Mouse (Mus musculus) C2C12 (cell line): ENCODE measurements around the gene Gast. TPM values are rescaled to one million over a fixed set of nuclear protein-coding genes. Genes with fewer than 3 reads are reported as not detected.

ENCODE experiments used
- H3K27me3 ChIP-seq: one replicate; pipeline ENCODE4 v1.6.1; 2011; ENCODE audit not compliant: control insufficient read depth, insufficient read depth, insufficient read length
- H3K36me3 ChIP-seq: one replicate; pipeline ENCODE4 v1.6.1; 2011; ENCODE audit not compliant: control insufficient read depth, insufficient read depth
- H3K4me3 ChIP-seq: one replicate; pipeline ENCODE4 v1.5.1; 2011; ENCODE audit warnings: mild to moderate bottlenecking, control low read depth; ENCODE audit not compliant: poor library complexity, insufficient read depth, severe bottlenecking
- H3K79me2 ChIP-seq: one replicate; pipeline ENCODE4 v1.6.1; 2011; ENCODE audit not compliant: control insufficient read depth, insufficient read depth
- H3K79me3 ChIP-seq: one replicate; pipeline ENCODE4 v1.6.1; 2011; ENCODE audit warnings: low read depth, control low read depth
- H3ac ChIP-seq: one replicate; pipeline ENCODE3; 2011; ENCODE audit warnings: low read depth; ENCODE audit not compliant: control insufficient read depth, insufficient read length
- CEBPB ChIP-seq: IDR thresholded peaks from one replicate; pipeline ENCODE4 v1.6.1; 2011; ENCODE audit warnings: low read depth, mild to moderate bottlenecking, control low read depth, moderate library complexity
- CTCF ChIP-seq: IDR thresholded peaks from one replicate; pipeline ENCODE4 v1.5.1; 2011; ENCODE audit not compliant: control insufficient read depth, insufficient read depth, insufficient read length
- FOSL1 ChIP-seq: IDR thresholded peaks from one replicate; pipeline ENCODE4 v1.8.0; 2011; ENCODE audit warnings: mild to moderate bottlenecking, low read length; ENCODE audit not compliant: poor library complexity, insufficient read depth, severe bottlenecking
- MAX ChIP-seq: IDR thresholded peaks from one replicate; pipeline ENCODE4 v1.6.1; 2011; ENCODE audit warnings: mild to moderate bottlenecking, control low read depth
- MYOD1 ChIP-seq: IDR thresholded peaks from one replicate; pipeline ENCODE4 v1.6.1; 2011; ENCODE audit warnings: low read depth; ENCODE audit not compliant: control insufficient read depth, insufficient read length
- MYOG ChIP-seq: IDR thresholded peaks from one replicate; pipeline ENCODE4 v1.6.1; 2011; ENCODE audit not compliant: control insufficient read depth, insufficient read length; ENCODE audit errors: extremely low read depth
- USF1 ChIP-seq: IDR thresholded peaks from one replicate; pipeline ENCODE4 v1.6.1; 2011; ENCODE audit warnings: low read depth, mild to moderate bottlenecking, control low read depth, moderate library complexity
- polyA plus RNA-seq: library from polyadenylated mRNA; unstranded; fragments of >200 nt; fragmentation: generic; extraction: Trizol; gene quantifications from one replicate; pipeline ENCODE4 v1.2.1, GENCODE M21; 2012; ENCODE audit warnings: missing spikeins

The Gast gene
- polyA plus RNA-seq, 1 experiment, result not detected

- Histone ChIP-seq H3K36me3 (no peaks in the 10 kb centered on the region), H3ac (no peak overlapping the region), H3K4me3 (no peak overlapping the region), H3K79me2 (no peaks in the 10 kb centered on the region), H3K27me3 (no peaks in the 10 kb centered on the region), H3K79me3 (no peaks in the 10 kb centered on the region)
- no peak for TF ChIP-seq CEBPB
- TF ChIP-seq MYOG, result no peak
- TF ChIP-seq CTCF, result no peak
- no peak for TF ChIP-seq MAX
- TF ChIP-seq USF1, result no peak
- TF ChIP-seq MYOD1, result no peak
- no peak for TF ChIP-seq FOSL1
Measured at GRCm38 (mm10) chr11:100311656-100312055, 22.6 kb upstream of the Gast start.

- Histone ChIP-seq H3K36me3 (no peaks in the 10 kb centered on the region), H3K4me3 (no peak overlapping the region), H3K79me3 (no peaks in the 10 kb centered on the region), H3K79me2 (no peaks in the 10 kb centered on the region), H3K27me3 (no peaks in the 10 kb centered on the region), H3ac (no peak overlapping the region)
- TF ChIP-seq FOSL1 (no peak), MYOG (no peak), USF1 (no peak), CEBPB (no peak), MYOD1 (no peak), CTCF (no peak), MAX (no peak)
Measured at GRCm38 (mm10) chr11:100312096-100312679, 22.0 kb upstream of the Gast start.

GRCm38 (mm10) chr11:100313424-100313823 is 20.8 kb upstream of the Gast start:
- TF ChIP-seq MYOG, result no peak
- TF ChIP-seq CEBPB, result no peak
- no peak for TF ChIP-seq CTCF
- TF ChIP-seq MYOD1, result no peak
- TF ChIP-seq USF1, result no peak
- TF ChIP-seq FOSL1, result no peak
- TF ChIP-seq MAX, result no peak
- no peaks in the 10 kb centered on the region for H3K27me3 ChIP-seq
- H3K79me3 ChIP-seq, result no peaks in the 10 kb centered on the region
- H3ac ChIP-seq, result no peak overlapping the region
- H3K79me2 ChIP-seq, result no peaks in the 10 kb centered on the region
- no peaks in the 10 kb centered on the region for H3K36me3 ChIP-seq
- H3K4me3 ChIP-seq, result no peak overlapping the region

- Histone ChIP-seq H3K36me3 (peaks cover under 1% of the 10 kb centered on the region), H3K79me3 (peaks cover 1% of the 10 kb centered on the region), H3K79me2 (peaks cover 5% of the 10 kb centered on the region), H3ac (no peak overlapping the region), H3K27me3 (no peaks in the 10 kb centered on the region), H3K4me3 (no peak overlapping the region)
- TF ChIP-seq CEBPB (no peak), CTCF (no peak), MYOD1 (no peak), FOSL1 (no peak), MYOG (no peak), USF1 (no peak), MAX (no peak)
Measured at GRCm38 (mm10) chr11:100315439-100315838, 18.8 kb upstream of the Gast start.

- Histone ChIP-seq H3ac (no peak overlapping the region), H3K79me3 (peaks cover 16% of the 10 kb centered on the region), H3K36me3 (peaks cover 22% of the 10 kb centered on the region), H3K27me3 (no peaks in the 10 kb centered on the region), H3K79me2 (peaks cover 25% of the 10 kb centered on the region), H3K4me3 (no peak overlapping the region)
- TF ChIP-seq CEBPB (no peak), MYOD1 (no peak), CTCF (no peak), USF1 (no peak)
Measured at GRCm38 (mm10) chr11:100317826-100318380, 16.3 kb upstream of the Gast start.

- peaks cover 22% of the 10 kb centered on the region for H3K36me3 ChIP-seq
- no peaks in the 10 kb centered on the region for H3K27me3 ChIP-seq
- peaks cover 25% of the 10 kb centered on the region for H3K79me2 ChIP-seq
- peak overlapping the region; percentile 74 for H3K4me3 ChIP-seq
- no peak for TF ChIP-seq MAX
- no peak for TF ChIP-seq CTCF
- TF ChIP-seq CEBPB, result no peak
- no peak for TF ChIP-seq MYOD1
- no peak for TF ChIP-seq FOSL1
- no peak for TF ChIP-seq MYOG
- TF ChIP-seq USF1, result no peak
- peaks cover 16% of the 10 kb centered on the region for H3K79me3 ChIP-seq
- no peak overlapping the region for H3ac ChIP-seq
Measured at GRCm38 (mm10) chr11:100318529-100319451, 15.4 kb upstream of the Gast start.
